Mouse (Mus musculus): ENCODE results near the gene Adrb1. TPM values are rescaled to one million over a fixed set of nuclear protein-coding genes. Genes with fewer than 3 reads are reported as not detected.

The Adrb1 gene
- polyA plus RNA-seq, 1 experiment from 2014 or later: 1.7 TPM

GRCm38 (mm10) chr19:56762686-56763085 lies 40.7 kb downstream of the Adrb1 start:
- no peaks in the 10 kb centered on the region for H3K36me3 ChIP-seq (ENCODE audit: control insufficient read depth, insufficient read depth, low read length)
- H3K4me2 ChIP-seq (ENCODE audit: low read depth, low read length): no peak overlapping the region
- WGBS: 95% methylated on average over 4 of the region's 4 CpGs
- H3K27ac ChIP-seq (replicated peaks; ENCODE audit: low read depth, low read length): no peak overlapping the region
- ATAC-seq (ENCODE audit: low read depth) (no peak), DNase-seq (ENCODE audit: low spot score) (no peak)
- H3K4me1 ChIP-seq (ENCODE audit: control insufficient read depth, insufficient read depth, low read length): no peaks in the 10 kb centered on the region
- H3K27me3 ChIP-seq (replicated peaks; ENCODE audit: control insufficient read depth, insufficient read depth, low read length): no peaks in the 10 kb centered on the region
- no peak overlapping the region for H3K9ac ChIP-seq (ENCODE audit: low read depth, low read length)
- no peak overlapping the region for H3K4me3 ChIP-seq (ENCODE audit: low read depth, low read length)
- H3K9me3 ChIP-seq (ENCODE audit: control insufficient read depth, low read length): no peaks in the 10 kb centered on the region

- Histone ChIP-seq H3K9me3 (ENCODE audit: control insufficient read depth, low read length) (no peaks in the 10 kb centered on the region), H3K36me3 (ENCODE audit: control insufficient read depth, insufficient read depth, low read length) (no peaks in the 10 kb centered on the region), H3K4me2 (ENCODE audit: low read depth, low read length) (no peak overlapping the region), H3K4me1 (ENCODE audit: control insufficient read depth, insufficient read depth, low read length) (no peaks in the 10 kb centered on the region), H3K4me3 (ENCODE audit: low read depth, low read length) (no peak overlapping the region), H3K9ac (ENCODE audit: low read depth, low read length) (no peak overlapping the region), H3K27me3 (replicated peaks; ENCODE audit: control insufficient read depth, insufficient read depth, low read length) (no peaks in the 10 kb centered on the region), H3K27ac (replicated peaks; ENCODE audit: low read depth, low read length) (no peak overlapping the region)
- DNase-seq (ENCODE audit: low spot score) (no peak), ATAC-seq (ENCODE audit: low read depth) (no peak)
- WGBS: 89% methylated on average over 9 of the region's 9 CpGs
Observed at GRCm38 (mm10) chr19:56769024-56769423, 47.0 kb downstream of the Adrb1 start.

GRCm38 (mm10) chr19:56772158-56772557 lies 50.2 kb downstream of the Adrb1 start:
- H3K4me1 ChIP-seq (ENCODE audit: control insufficient read depth, insufficient read depth, low read length): peaks cover 6% of the 10 kb centered on the region; the same call in 1 of the 2 replicates
- 58% methylated on average over 7 of the region's 7 CpGs for WGBS
- H3K27ac ChIP-seq (replicated peaks; ENCODE audit: low read depth, low read length): no peak overlapping the region
- H3K27me3 ChIP-seq (replicated peaks; ENCODE audit: control insufficient read depth, insufficient read depth, low read length): no peaks in the 10 kb centered on the region
- H3K4me3 ChIP-seq (ENCODE audit: low read depth, low read length): no peak overlapping the region
- H3K4me2 ChIP-seq (ENCODE audit: low read depth, low read length): no peak overlapping the region
- H3K9me3 ChIP-seq (ENCODE audit: control insufficient read depth, low read length): no peaks in the 10 kb centered on the region
- no peaks in the 10 kb centered on the region for H3K36me3 ChIP-seq (ENCODE audit: control insufficient read depth, insufficient read depth, low read length)
- ATAC-seq (ENCODE audit: low read depth): no peak
- no peak for DNase-seq (ENCODE audit: low spot score)
- no peak overlapping the region for H3K9ac ChIP-seq (ENCODE audit: low read depth, low read length)

- no peaks in the 10 kb centered on the region for H3K36me3 ChIP-seq (ENCODE audit: control insufficient read depth, insufficient read depth, low read length)
- no peak overlapping the region for H3K4me2 ChIP-seq (ENCODE audit: low read depth, low read length)
- peak; percentile 45 for DNase-seq (ENCODE audit: low spot score)
- H3K4me1 ChIP-seq (ENCODE audit: control insufficient read depth, insufficient read depth, low read length): peaks cover 6% of the 10 kb centered on the region; the same call in 1 of the 2 replicates
- no peak overlapping the region for H3K9ac ChIP-seq (ENCODE audit: low read depth, low read length)
- no peak overlapping the region for H3K4me3 ChIP-seq (ENCODE audit: low read depth, low read length)
- H3K27me3 ChIP-seq (replicated peaks; ENCODE audit: control insufficient read depth, insufficient read depth, low read length): no peaks in the 10 kb centered on the region
- no peak overlapping the region for H3K27ac ChIP-seq (replicated peaks; ENCODE audit: low read depth, low read length)
- ATAC-seq (ENCODE audit: low read depth): peak; percentile 63; the same call in 1 of the 2 replicates
- WGBS: 67% methylated on average over 10 of the region's 10 CpGs
- H3K9me3 ChIP-seq (ENCODE audit: control insufficient read depth, low read length): no peaks in the 10 kb centered on the region
Observed at GRCm38 (mm10) chr19:56773393-56773971, 51.5 kb downstream of the Adrb1 start.

GRCm38 (mm10) chr19:56774408-56774962 lies 52.5 kb downstream of the Adrb1 start:
- Histone ChIP-seq H3K36me3 (ENCODE audit: control insufficient read depth, insufficient read depth, low read length) (no peaks in the 10 kb centered on the region), H3K27ac (replicated peaks; ENCODE audit: low read depth, low read length) (no peak overlapping the region), H3K4me1 (ENCODE audit: control insufficient read depth, insufficient read depth, low read length) (peaks cover 6% of the 10 kb centered on the region; the same call in 1 of the 2 replicates), H3K27me3 (replicated peaks; ENCODE audit: control insufficient read depth, insufficient read depth, low read length) (no peaks in the 10 kb centered on the region), H3K9me3 (ENCODE audit: control insufficient read depth, low read length) (no peaks in the 10 kb centered on the region), H3K4me2 (ENCODE audit: low read depth, low read length) (no peak overlapping the region), H3K9ac (ENCODE audit: low read depth, low read length) (no peak overlapping the region), H3K4me3 (ENCODE audit: low read depth, low read length) (no peak overlapping the region)
- WGBS: 75% methylated on average over 9 of the region's 9 CpGs
- DNase-seq (ENCODE audit: low spot score) (no peak), ATAC-seq (ENCODE audit: low read depth) (no peak)

- Histone ChIP-seq H3K4me1 (ENCODE audit: control insufficient read depth, insufficient read depth, low read length) (peaks cover 6% of the 10 kb centered on the region; the same call in 1 of the 2 replicates), H3K9ac (ENCODE audit: low read depth, low read length) (no peak overlapping the region), H3K4me2 (ENCODE audit: low read depth, low read length) (peak overlapping the region; percentile 51), H3K36me3 (ENCODE audit: control insufficient read depth, insufficient read depth, low read length) (no peaks in the 10 kb centered on the region), H3K4me3 (ENCODE audit: low read depth, low read length) (peak overlapping the region; percentile 22), H3K27ac (replicated peaks; ENCODE audit: low read depth, low read length) (no peak overlapping the region), H3K9me3 (ENCODE audit: control insufficient read depth, low read length) (no peaks in the 10 kb centered on the region), H3K27me3 (replicated peaks; ENCODE audit: control insufficient read depth, insufficient read depth, low read length) (no peaks in the 10 kb centered on the region)
- 32% methylated on average over 23 of the region's 24 CpGs for WGBS
- DNase-seq (ENCODE audit: low spot score): no peak
- no peak for ATAC-seq (ENCODE audit: low read depth)
Observed at GRCm38 (mm10) chr19:56774971-56775892, 53.2 kb downstream of the Adrb1 start.

GRCm38 (mm10) chr19:56775893-56776718 lies 54.1 kb downstream of the Adrb1 start:
- ATAC-seq (ENCODE audit: low read depth) (no peak), DNase-seq (ENCODE audit: low spot score) (peak; percentile 50)
- Histone ChIP-seq H3K4me1 (ENCODE audit: control insufficient read depth, insufficient read depth, low read length) (peaks cover 6% of the 10 kb centered on the region; the same call in 1 of the 2 replicates), H3K27ac (replicated peaks; ENCODE audit: low read depth, low read length) (no peak overlapping the region), H3K36me3 (ENCODE audit: control insufficient read depth, insufficient read depth, low read length) (no peaks in the 10 kb centered on the region), H3K9me3 (ENCODE audit: control insufficient read depth, low read length) (no peaks in the 10 kb centered on the region), H3K4me2 (ENCODE audit: low read depth, low read length) (peak overlapping the region; percentile 51), H3K27me3 (replicated peaks; ENCODE audit: control insufficient read depth, insufficient read depth, low read length) (no peaks in the 10 kb centered on the region), H3K4me3 (ENCODE audit: low read depth, low read length) (peak overlapping the region; percentile 22), H3K9ac (ENCODE audit: low read depth, low read length) (no peak overlapping the region)
- WGBS: 8% methylated on average over 13 of the region's 18 CpGs

Measured in embryonic facial prominence, embryonic 14.5 days (tissue).